Mouse (Mus musculus) CH12.LX (cell line): ENCODE measurements around the gene Emd. TPM values are rescaled to one million over a fixed set of nuclear protein-coding genes. Genes with fewer than 3 reads are reported as not detected.

Experiments
- DNase-seq: peaks from one replicate; pipeline ENCODE4 v3.0.0-alpha.2; 2013; ENCODE audit errors: extremely low read depth
- H3K27ac ChIP-seq: 2 replicates; pipeline ENCODE4 v1.5.1; 2012; ENCODE audit warnings: low read depth, mild to moderate bottlenecking, control low read depth, moderate library complexity; ENCODE audit not compliant: insufficient read depth
- H3K27me3 ChIP-seq: replicated peaks from 2 replicates; pipeline ENCODE3; 2012; ENCODE audit warnings: inconsistent platforms
- H3K36me3 ChIP-seq, 2 experiments: replicated peaks in 1 of 2; 2 replicates each; pipeline versions ENCODE3 to v1.6.1; 2012; ENCODE audit warnings: inconsistent platforms in 1 of 2, low read length in 1 of 2, mild to moderate bottlenecking in 1 of 2, mixed read lengths in 1 of 2, moderate library complexity in 1 of 2; ENCODE audit not compliant: control insufficient read depth in 1 of 2, insufficient read depth in 1 of 2
- H3K4me1 ChIP-seq, 2 experiments: 2 replicates each; pipeline ENCODE4 v1.6.1; 2012; ENCODE audit warnings: inconsistent platforms in 1 of 2, moderate library complexity in 1 of 2; ENCODE audit not compliant: insufficient read depth in 2 of 2, control insufficient read depth in 1 of 2
- H3K4me2 ChIP-seq: 2 replicates; pipeline ENCODE4 v1.6.1; 2012; ENCODE audit warnings: low read depth, mild to moderate bottlenecking, control low read depth; ENCODE audit not compliant: poor library complexity, insufficient read depth, severe bottlenecking
- H3K4me3 ChIP-seq, 3 experiments: fragments of 150-350 bp in 1 of 3; sonication (generic) in 1 of 3; replicated peaks in 1 of 3; 2 replicates each; pipeline versions ENCODE3 to v1.5.1; 2011 to 2012; ENCODE audit warnings: low read depth in 2 of 3, low read length in 2 of 3, mild to moderate bottlenecking in 2 of 3, moderate library complexity in 2 of 3, control low read depth in 1 of 3, improper control_type of control experiment in 1 of 3, inconsistent platforms in 1 of 3, mixed read lengths in 1 of 3; ENCODE audit not compliant: poor library complexity in 1 of 3
- H3K79me2 ChIP-seq: replicated peaks from 2 replicates; pipeline ENCODE4 v1.6.1; 2012; ENCODE audit warnings: mild to moderate bottlenecking, moderate library complexity; ENCODE audit not compliant: control insufficient read depth, poor library complexity, insufficient read depth, severe bottlenecking; ENCODE audit errors: extremely low read depth
- H3K9ac ChIP-seq: 2 replicates; pipeline ENCODE4 v1.6.1; 2012; ENCODE audit warnings: low read depth, mild to moderate bottlenecking, control low read depth, moderate library complexity; ENCODE audit not compliant: insufficient read depth
- H3K9me3 ChIP-seq: replicated peaks from 2 replicates; pipeline ENCODE3; 2012; ENCODE audit warnings: low read length, inconsistent platforms, mixed read lengths
- BHLHE40 ChIP-seq: IDR thresholded peaks from 2 replicates; pipeline ENCODE4 v1.6.1; 2011; ENCODE audit warnings: mild to moderate bottlenecking, low read depth, low read length, improper control_type of control experiment
- CHD1 ChIP-seq: IDR thresholded peaks from 2 replicates; pipeline ENCODE4 v1.6.1; 2012; ENCODE audit warnings: low read depth, low read length, improper control_type of control experiment, inconsistent platforms
- CHD2 ChIP-seq: IDR thresholded peaks from 2 replicates; pipeline ENCODE4 v1.6.1; 2011; ENCODE audit warnings: low read length, improper control_type of control experiment
- CTCF ChIP-seq, 2 experiments: IDR thresholded peaks in 1 of 2; conservative IDR thresholded peaks in 1 of 2; 2 replicates each; pipeline ENCODE4 v1.5.1; 2011 to 2012; ENCODE audit warnings: low read depth in 2 of 2, low read length in 2 of 2, improper control_type of control experiment in 1 of 2, inconsistent platforms in 1 of 2, mild to moderate bottlenecking in 1 of 2, moderate library complexity in 1 of 2
- E2F4 ChIP-seq: IDR thresholded peaks from 2 replicates; pipeline ENCODE4 v1.6.1; 2011; ENCODE audit warnings: low read depth, low read length, improper control_type of control experiment; ENCODE audit not compliant: insufficient replicate concordance
- ELF1 ChIP-seq: IDR thresholded peaks from 2 replicates; pipeline ENCODE4 v1.6.1; 2014; ENCODE audit warnings: low read depth, mild to moderate bottlenecking, inconsistent platforms, low read length, improper control_type of control experiment
- EP300 ChIP-seq: IDR thresholded peaks from 2 replicates; pipeline ENCODE4 v1.6.1; 2011; ENCODE audit warnings: low read length, improper control_type of control experiment
- ETS1 ChIP-seq: conservative IDR thresholded peaks from 2 replicates; pipeline ENCODE4 v1.6.1; 2012; ENCODE audit warnings: low read depth, mild to moderate bottlenecking, inconsistent platforms, low read length, improper control_type of control experiment, moderate library complexity
- GABPA ChIP-seq: IDR thresholded peaks from 2 replicates; pipeline ENCODE4 v1.6.1; 2012; ENCODE audit warnings: low read depth, low read length, improper control_type of control experiment, inconsistent platforms; ENCODE audit not compliant: insufficient replicate concordance
- JUN ChIP-seq: IDR thresholded peaks from 2 replicates; pipeline ENCODE4 v1.6.1; 2011; ENCODE audit warnings: low read depth, mild to moderate bottlenecking, low read length, improper control_type of control experiment, moderate library complexity; ENCODE audit not compliant: insufficient read depth
- JUND ChIP-seq: conservative IDR thresholded peaks from 2 replicates; pipeline ENCODE4 v1.6.1; 2011; ENCODE audit warnings: low read depth, low read length, improper control_type of control experiment
- KAT2A ChIP-seq: IDR thresholded peaks from 2 replicates; pipeline ENCODE4 v1.6.1; 2012; ENCODE audit warnings: low read length, improper control_type of control experiment, inconsistent platforms; ENCODE audit not compliant: insufficient replicate concordance
- MAFK ChIP-seq: IDR thresholded peaks from 2 replicates; pipeline ENCODE4 v1.6.1; 2011; ENCODE audit warnings: low read length, improper control_type of control experiment; ENCODE audit not compliant: insufficient replicate concordance
- MAX ChIP-seq: IDR thresholded peaks from 2 replicates; pipeline ENCODE4 v1.6.1; 2011; ENCODE audit warnings: low read length, improper control_type of control experiment
- MAZ ChIP-seq: IDR thresholded peaks from 2 replicates; pipeline ENCODE4 v1.6.1; 2012; ENCODE audit warnings: low read depth, mild to moderate bottlenecking, inconsistent platforms, low read length, improper control_type of control experiment, moderate library complexity
- MEF2A ChIP-seq: IDR thresholded peaks from 2 replicates; pipeline ENCODE4 v1.6.1; 2014; ENCODE audit warnings: low read depth, mild to moderate bottlenecking, inconsistent platforms, low read length, improper control_type of control experiment, borderline replicate concordance
- MXI1 ChIP-seq: IDR thresholded peaks from 2 replicates; pipeline ENCODE4 v1.6.1; 2011; ENCODE audit warnings: mild to moderate bottlenecking, low read depth, low read length, improper control_type of control experiment
- MYC ChIP-seq: IDR thresholded peaks from 2 replicates; pipeline ENCODE4 v1.6.1; 2011; ENCODE audit warnings: low read depth, mild to moderate bottlenecking, improper control_type of control experiment, low read length
- NELFE ChIP-seq: IDR thresholded peaks from 2 replicates; pipeline ENCODE4 v1.6.1; 2011; ENCODE audit warnings: low read depth, low read length, improper control_type of control experiment
- POLR2A ChIP-seq: IDR thresholded peaks from 2 replicates; pipeline ENCODE4 v1.6.1; 2011; ENCODE audit warnings: low read depth, mild to moderate bottlenecking, improper control_type of control experiment, low read length
- POLR2AphosphoS2 ChIP-seq: IDR thresholded peaks from 2 replicates; pipeline ENCODE4 v1.6.1; 2011; ENCODE audit warnings: low read depth, low read length, improper control_type of control experiment
- RAD21 ChIP-seq: IDR thresholded peaks from 2 replicates; pipeline ENCODE4 v1.6.1; 2011; ENCODE audit warnings: low read depth, mild to moderate bottlenecking, low read length, improper control_type of control experiment, moderate library complexity
- RCOR1 ChIP-seq: conservative IDR thresholded peaks from 2 replicates; pipeline ENCODE4 v1.6.1; 2012; ENCODE audit warnings: low read depth, mild to moderate bottlenecking, inconsistent platforms, low read length, improper control_type of control experiment
- SIN3A ChIP-seq: IDR thresholded peaks from 2 replicates; pipeline ENCODE4 v1.6.1; 2012; ENCODE audit warnings: low read length, improper control_type of control experiment, inconsistent platforms
- TBP ChIP-seq: conservative IDR thresholded peaks from 2 replicates; pipeline ENCODE4 v1.6.1; 2011; ENCODE audit warnings: low read depth, low read length, improper control_type of control experiment
- TCF12 ChIP-seq: IDR thresholded peaks from 2 replicates; pipeline ENCODE4 v1.6.1; 2014; ENCODE audit warnings: low read depth, mild to moderate bottlenecking, inconsistent platforms, low read length, improper control_type of control experiment
- UBTF ChIP-seq: IDR thresholded peaks from 2 replicates; pipeline ENCODE4 v1.6.1; 2012; ENCODE audit warnings: low read depth, mild to moderate bottlenecking, inconsistent platforms, low read length, improper control_type of control experiment, moderate library complexity
- USF1 ChIP-seq: IDR thresholded peaks from 2 replicates; pipeline ENCODE4 v1.6.1; 2014; ENCODE audit warnings: low read depth, mild to moderate bottlenecking, inconsistent platforms, low read length, improper control_type of control experiment
- USF2 ChIP-seq: conservative IDR thresholded peaks from 2 replicates; pipeline ENCODE4 v1.6.1; 2011; ENCODE audit warnings: low read depth, low read length, improper control_type of control experiment
- ZC3H11A ChIP-seq: IDR thresholded peaks from 2 replicates; pipeline ENCODE4 v1.6.1; 2012; ENCODE audit warnings: low read depth, mild to moderate bottlenecking, inconsistent platforms, low read length, improper control_type of control experiment
- ZKSCAN1 ChIP-seq: IDR thresholded peaks from 2 replicates; pipeline ENCODE4 v1.6.1; 2012; ENCODE audit warnings: low read depth, inconsistent platforms, low read length, improper control_type of control experiment, borderline replicate concordance
- ZMIZ1 ChIP-seq: IDR thresholded peaks from 2 replicates; pipeline ENCODE4 v1.6.1; 2012; ENCODE audit warnings: low read depth, mild to moderate bottlenecking, inconsistent platforms, low read length, improper control_type of control experiment
- ZNF384 ChIP-seq: IDR thresholded peaks from 2 replicates; pipeline ENCODE4 v1.6.1; 2012; ENCODE audit warnings: low read depth, low read length, improper control_type of control experiment, inconsistent platforms
- dilution Hi-C: fragments of 300-500 bp; cut with MboI; formaldehyde crosslinking; loops from 2 replicates; pipeline ENCODE4 v1.14.3; 2020; ENCODE audit warnings: low sequenced_read_pairs; ENCODE audit not compliant: extremely low pct_unique_long_range_greater_than_20kb, extremely low pct_ligation_motif_present
- in situ Hi-C: fragments of 300-500 bp; cut with MboI; formaldehyde crosslinking; loops from 3 replicates; pipeline ENCODE4 v1.14.3; 2019; ENCODE audit warnings: low sequenced_read_pairs, low pct_ligation_motif_present, low pct_unique_long_range_greater_than_20kb, mixed read lengths
- polyA plus RNA-seq: library from polyadenylated mRNA; unstranded; fragments of >175 nt; gene quantifications from 2 replicates; pipeline ENCODE4 v1.2.1, GENCODE M21; 2012; ENCODE audit warnings: low read depth; ENCODE audit not compliant: insufficient read length
- total RNA-seq, 2 experiments: library from RNA; depleted of rRNA; stranded (reverse); fragments of 300-350 nt in 1 of 2; fragments of >200 nt in 1 of 2; gene quantifications; 2 replicates each; pipeline ENCODE4 v1.2.3; 2012 to 2014

The Emd gene
- total and polyA plus RNA-seq, 3 experiments: 65.4 to 132 (median 99.4) TPM

GRCm38 (mm10) chrX:74257746-74258145 lies 3.3 kb downstream of the Emd start:
- Histone ChIP-seq H3K4me1 (peaks cover 0 to 3% of the 10 kb centered on the region in 2 experiments; a peak in 1 of 4 replicates), H3K4me2 (no peak overlapping the region), H3K9ac (no peak overlapping the region), H3K4me3 (no peak overlapping the region), H3K79me2 (peaks cover 10% of the 10 kb centered on the region; the same call in 1 of the 2 replicates), H3K9me3 (no peaks in the 10 kb centered on the region), H3K27me3 (no peaks in the 10 kb centered on the region), H3K27ac (no peak overlapping the region), H3K36me3 (peaks cover 19 to 31% of the 10 kb centered on the region in 2 experiments)
- TF ChIP-seq MXI1: no peak
- no peak for TF ChIP-seq ETS1
- TF ChIP-seq MAFK: no peak
- TF ChIP-seq SIN3A: no peak
- TF ChIP-seq MYC: no peak
- no peak for TF ChIP-seq GABPA
- TF ChIP-seq JUND: no peak
- TF ChIP-seq E2F4: no peak
- TF ChIP-seq ZKSCAN1: no peak
- no peak for TF ChIP-seq USF2
- no peak for TF ChIP-seq UBTF
- no peak for TF ChIP-seq USF1
- TF ChIP-seq RAD21: no peak
- no peak for TF ChIP-seq POLR2AphosphoS2
- no peak for TF ChIP-seq MAX
- TF ChIP-seq JUN: no peak
- dilution Hi-C loops: no loop called here
- in situ Hi-C loops: no loop called here
- DNase-seq: no peak

GRCm38 (mm10) chrX:74269736-74270061 lies 15.2 kb downstream of the Emd start:
- Histone ChIP-seq H3K9me3 (no peaks in the 10 kb centered on the region), H3K79me2 (peaks cover 16% of the 10 kb centered on the region), H3K4me3 (peak overlapping the region; percentile 49 to 66 (median 66)), H3K27ac (peak overlapping the region; percentile 93), H3K4me2 (peak overlapping the region; percentile 47), H3K36me3 (peaks cover 14 to 19% of the 10 kb centered on the region in 2 experiments), H3K27me3 (no peaks in the 10 kb centered on the region), H3K4me1 (peaks cover 0 to 14% of the 10 kb centered on the region in 2 experiments; a peak in 2 of 4 replicates), H3K9ac (peak overlapping the region; percentile 98)
- in situ Hi-C loops: no loop called here
- TF ChIP-seq KAT2A (no peak), NELFE (no peak), MAZ (no peak), USF2 (no peak), CTCF (conservative IDR thresholded peaks at IDR 0.05 in 1 of 2, IDR thresholded peaks at IDR 0.05 in 1 of 2; ENCODE audit: low read depth in 2 of 2, low read length in 2 of 2) (no peak), CHD2 (no peak), EP300 (no peak), JUN (no peak), USF1 (no peak), ZC3H11A (no peak), ELF1 (no peak), RAD21 (no peak), TCF12 (no peak), RCOR1 (no peak), ZNF384 (no peak), MAX (peak; percentile 89), MEF2A (no peak), MXI1 (peak; percentile 53), MYC (peak; percentile 89), TBP (0 out of 2 replicates have a peak, but pooled peaks have one; percentile 6), ZMIZ1 (no peak), POLR2A (no peak), CHD1 (0 out of 2 replicates have a peak, but pooled peaks have one; percentile 44), BHLHE40 (peak; percentile 46)
- DNase-seq: no peak
- dilution Hi-C loops: no loop called here
